In genomic region chr3:131608112-131608511, GRCm38 (mm10) we compare ENCODE assay signal across 31 mouse cellular contexts.
"Had no signal": no experiment of that assay in that cellular context is flagged by ENCODE, and none has a peak within 500 bp of the region (broad histone marks: within the 10 kb centered on the region; RNA-seq: fewer than 3 reads in every experiment).

No protein-coding gene starts in this region.

- H3K36me3 ChIP-seq: liver, embryonic 15.5 days had no signal

- H3K4me2 ChIP-seq: limb, embryonic 12.5 days; limb, embryonic 13.5 days; limb, embryonic 15.5 days; liver, embryonic 11.5 days; liver, embryonic 12.5 days; liver, embryonic 13.5 days; liver, embryonic 15.5 days; lung, embryonic 14.5 days; lung, embryonic 15.5 days; midbrain, embryonic 12.5 days; midbrain, embryonic 13.5 days; midbrain, embryonic 15.5 days; neural tube, embryonic 12.5 days; neural tube, embryonic 13.5 days had no signal

- H3K9me3 ChIP-seq: limb, embryonic 10.5 days; limb, embryonic 12.5 days; limb, embryonic 13.5 days; limb, embryonic 15.5 days; liver, embryonic 12.5 days; liver, embryonic 13.5 days; liver, embryonic 15.5 days; lung, embryonic 15.5 days; megakaryocyte, embryonic 14.5 days; midbrain, embryonic 12.5 days; midbrain, embryonic 13.5 days; midbrain, embryonic 15.5 days; neural tube, embryonic 12.5 days; neural tube, embryonic 13.5 days had no signal

- ATAC-seq: liver, embryonic 12.5 days; liver, postnatal 0 days; lung, postnatal 0 days; midbrain, embryonic 13.5 days; midbrain, embryonic 15.5 days; midbrain, embryonic 16.5 days had no signal

- H3K4me1 ChIP-seq: limb, embryonic 15.5 days; liver, embryonic 12.5 days; liver, embryonic 13.5 days; liver, embryonic 15.5 days; lung, embryonic 15.5 days; megakaryocyte, embryonic 14.5 days; midbrain, embryonic 12.5 days; midbrain, embryonic 13.5 days; midbrain, embryonic 15.5 days; neural tube, embryonic 12.5 days; neural tube, embryonic 13.5 days had no signal

- H3K27ac ChIP-seq: limb, embryonic 10.5 days; limb, embryonic 12.5 days; limb, embryonic 13.5 days; limb, embryonic 15.5 days; liver, embryonic 12.5 days; liver, embryonic 13.5 days; liver, embryonic 14.5 days; liver, embryonic 15.5 days; lung, embryonic 15.5 days; macrophage; midbrain, embryonic 12.5 days; midbrain, embryonic 13.5 days; midbrain, embryonic 15.5 days; neural tube, embryonic 12.5 days; neural tube, embryonic 13.5 days had no signal

- DNase-seq: left cerebral cortex, postnatal 4 days; liver; liver, embryonic 13.5 days; liver, postnatal 0 days; lung, adult 18-20 months; lung, adult 2 months; lung, embryonic 14.5 days; lung, postnatal 10 days; lung, postnatal 14 days; lung, postnatal 36 days; lung, postnatal 4 days; midbrain, embryonic 14.5 days had no signal

- H3K4me3 ChIP-seq: limb, embryonic 10.5 days; limb, embryonic 12.5 days; limb, embryonic 13.5 days; limb, embryonic 15.5 days; liver, embryonic 12.5 days; liver, embryonic 13.5 days; liver, embryonic 15.5 days; lung, embryonic 15.5 days; megakaryocyte, embryonic 14.5 days; midbrain, embryonic 12.5 days; midbrain, embryonic 13.5 days; midbrain, embryonic 15.5 days; myocyte; neural tube, embryonic 12.5 days; neural tube, embryonic 13.5 days had no signal

- H3K9ac ChIP-seq: limb, embryonic 12.5 days; limb, embryonic 13.5 days; limb, embryonic 15.5 days; liver, embryonic 12.5 days; liver, embryonic 13.5 days; liver, embryonic 14.5 days; liver, embryonic 15.5 days; liver, postnatal 0 days; lung, embryonic 14.5 days; lung, embryonic 15.5 days; midbrain, embryonic 12.5 days; midbrain, embryonic 13.5 days; midbrain, embryonic 15.5 days; neural tube, embryonic 12.5 days; neural tube, embryonic 13.5 days had no signal

- H3K27me3 ChIP-seq: limb, embryonic 12.5 days; limb, embryonic 13.5 days; limb, embryonic 15.5 days; liver, embryonic 12.5 days; liver, embryonic 13.5 days; liver, embryonic 15.5 days; lung, embryonic 15.5 days; megakaryocyte, embryonic 14.5 days; midbrain, embryonic 12.5 days; midbrain, embryonic 13.5 days; midbrain, embryonic 15.5 days; neural tube, embryonic 12.5 days; neural tube, embryonic 13.5 days had no signal
